Mouse (Mus musculus) heart, adult 2 months (tissue): ENCODE measurements around the gene Tmem82.
A peak's percentile ranks its signal among the peaks of the same experiment; 100 is the strongest.

Experiments
- CTCF ChIP-seq: fragments of 200-600 bp; IDR thresholded peaks from 2 replicates; pipeline ENCODE4 v1.8.1; 2022; ENCODE audit warnings: antibody characterized with exemption, mild to moderate bottlenecking, moderate library complexity
- EP300 ChIP-seq: fragments of 200-500 bp; IDR thresholded peaks from 2 replicates; pipeline ENCODE4 v1.6.1; 2011; ENCODE audit warnings: low read depth, low read length, control low read depth; ENCODE audit not compliant: insufficient read depth
- POLR2A ChIP-seq: fragments of 200-500 bp; IDR thresholded peaks from 2 replicates; pipeline ENCODE4 v1.6.1; 2011; ENCODE audit warnings: mild to moderate bottlenecking, low read depth, low read length, control low read depth; ENCODE audit not compliant: insufficient read depth

- TF ChIP-seq CTCF (peak; percentile 81), POLR2A (no peak), EP300 (no peak)
Observed at GRCm38 (mm10) chr4:141591547-141591946, 26.9 kb downstream of the Tmem82 start.
